Mouse (Mus musculus): ENCODE results near the gene Arl3.

Gene Arl3

GRCm38 (mm10) chr19:46591575-46591974, 18.6 kb upstream of the Arl3 start:
- DNase-seq (ENCODE audit: low read depth), result no peak

GRCm38 (mm10) chr19:46587823-46588508, 15.0 kb upstream of the Arl3 start:
- peak; percentile 83 for DNase-seq (ENCODE audit: low read depth)

- no peak for DNase-seq (ENCODE audit: low read depth)
Measured at GRCm38 (mm10) chr19:46575196-46575595, 2.2 kb upstream of the Arl3 start.

GRCm38 (mm10) chr19:46573990-46574389, 992 bp upstream of the Arl3 start:
- DNase-seq (ENCODE audit: low read depth), result no peak

- no peak for DNase-seq (ENCODE audit: low read depth)
Measured at GRCm38 (mm10) chr19:46572548-46572947, 450 bp downstream of the Arl3 start.

- DNase-seq (ENCODE audit: low read depth), result no peak
Measured at GRCm38 (mm10) chr19:46571878-46572244, 1.1 kb downstream of the Arl3 start.

GRCm38 (mm10) chr19:46571211-46571877, 1.7 kb downstream of the Arl3 start:
- peak; percentile 16 for DNase-seq (ENCODE audit: low read depth)

GRCm38 (mm10) chr19:46564043-46564462, 8.9 kb downstream of the Arl3 start:
- DNase-seq (ENCODE audit: low read depth), result no peak

- no peak for DNase-seq (ENCODE audit: low read depth)
Measured at GRCm38 (mm10) chr19:46563603-46564002, 9.4 kb downstream of the Arl3 start.

- DNase-seq (ENCODE audit: low read depth), result no peak
Measured at GRCm38 (mm10) chr19:46562581-46563515, 10.2 kb downstream of the Arl3 start.

- peak; percentile 76 for DNase-seq (ENCODE audit: low read depth)
Measured at GRCm38 (mm10) chr19:46562132-46562531, 10.9 kb downstream of the Arl3 start.

- no peak for DNase-seq (ENCODE audit: low read depth)
Measured at GRCm38 (mm10) chr19:46558631-46559030, 14.4 kb downstream of the Arl3 start.

- DNase-seq (ENCODE audit: low read depth), result no peak
Measured at GRCm38 (mm10) chr19:46558009-46558408, 15.0 kb downstream of the Arl3 start.

- DNase-seq (ENCODE audit: low read depth), result peak; percentile 84
Measured at GRCm38 (mm10) chr19:46553541-46553955, 19.4 kb downstream of the Arl3 start.

GRCm38 (mm10) chr19:46552496-46552895, 20.5 kb downstream of the Arl3 start:
- DNase-seq (ENCODE audit: low read depth), result peak; percentile 10

- DNase-seq (ENCODE audit: low read depth), result no peak
Measured at GRCm38 (mm10) chr19:46550385-46550784, 22.6 kb downstream of the Arl3 start.

- no peak for DNase-seq (ENCODE audit: low read depth)
Measured at GRCm38 (mm10) chr19:46548110-46548509, 24.9 kb downstream of the Arl3 start.

GRCm38 (mm10) chr19:46547565-46547964, 25.4 kb downstream of the Arl3 start:
- DNase-seq (ENCODE audit: low read depth), result no peak

GRCm38 (mm10) chr19:46542750-46543149, 30.2 kb downstream of the Arl3 start:
- DNase-seq (ENCODE audit: low read depth), result no peak

- DNase-seq (ENCODE audit: low read depth), result peak; percentile 65
Measured at GRCm38 (mm10) chr19:46538213-46538612, 34.8 kb downstream of the Arl3 start.

GRCm38 (mm10) chr19:46537357-46537756, 35.6 kb downstream of the Arl3 start:
- DNase-seq (ENCODE audit: low read depth), result no peak

- DNase-seq (ENCODE audit: low read depth), result no peak
Measured at GRCm38 (mm10) chr19:46534542-46535098, 38.4 kb downstream of the Arl3 start.
